Mouse (Mus musculus): ENCODE results near the gene Col5a3. TPM values are rescaled to one million over a fixed set of nuclear protein-coding genes. Genes with fewer than 3 reads are reported as not detected.
"Not testable (repeated sequence)": the region's sequence is repeated elsewhere in the genome, so short reads cannot be mapped to it uniquely, and the experiment has no call there.

Col5a3 gene
- total RNA-seq (2021), result 1 to 10 TPM; 1.8 to 2.3 TPM
- long read RNA-seq, full-length matches to known transcripts, result 1 of 5 reads
- long read RNA-seq, partial matches to known transcripts, result 3 of 5 reads
- long read RNA-seq, other reads (novel, unspliced or antisense), result 1 of 5 reads

GRCm38 (mm10) chr9:20814521-20815272 lies at the start of gene Col5a3:
Gene Col5a3, minus strand, starts transcription at chr9:20815067.
- DNase-seq (ENCODE audit: low spot score in 2 of 2), result no peak

DNA sequence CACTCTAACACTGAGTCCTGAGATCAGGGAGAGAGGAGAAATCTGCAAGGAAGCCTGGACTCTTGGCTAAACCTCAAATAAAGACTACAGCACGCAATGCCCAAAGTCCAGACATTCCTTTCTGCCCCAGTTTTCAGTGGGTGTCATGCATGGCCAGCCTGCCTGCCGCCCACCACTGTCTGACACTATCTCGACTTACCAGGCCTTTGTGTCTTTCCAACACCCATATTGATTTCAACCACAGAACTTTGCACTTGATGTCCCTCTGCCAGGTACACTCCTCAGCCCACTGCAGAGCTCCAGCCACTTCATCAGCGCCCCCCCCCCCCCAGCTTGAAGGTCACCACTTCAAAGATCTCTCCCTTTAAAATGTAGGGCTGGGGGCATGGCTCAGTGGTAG lies 47.4 kb upstream of the Col5a3 start:
- DNase-seq (ENCODE audit: low spot score in 2 of 2), result no peak

DNA sequence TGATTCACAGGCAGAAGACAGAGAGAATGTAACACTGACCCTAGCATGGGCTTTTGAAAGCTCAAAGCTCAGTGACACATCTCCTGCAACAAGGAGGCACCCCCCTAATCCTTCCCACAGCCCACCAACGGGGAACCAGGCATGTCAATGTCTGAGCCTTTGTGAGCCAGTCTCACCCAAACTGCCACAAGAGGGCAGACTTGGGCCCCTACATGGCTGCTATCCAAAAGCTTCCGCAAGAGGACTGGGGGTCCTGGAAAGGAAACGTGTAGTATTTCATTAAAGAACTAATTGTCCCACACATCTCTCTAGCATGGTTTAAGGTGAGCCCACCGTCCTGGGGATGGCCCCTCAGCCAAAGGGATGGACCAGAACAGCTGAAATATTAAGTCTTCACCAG lies 47.0 kb upstream of the Col5a3 start:
- peak; percentile 41 to 51 for DNase-seq (ENCODE audit: low spot score in 2 of 2)

DNA sequence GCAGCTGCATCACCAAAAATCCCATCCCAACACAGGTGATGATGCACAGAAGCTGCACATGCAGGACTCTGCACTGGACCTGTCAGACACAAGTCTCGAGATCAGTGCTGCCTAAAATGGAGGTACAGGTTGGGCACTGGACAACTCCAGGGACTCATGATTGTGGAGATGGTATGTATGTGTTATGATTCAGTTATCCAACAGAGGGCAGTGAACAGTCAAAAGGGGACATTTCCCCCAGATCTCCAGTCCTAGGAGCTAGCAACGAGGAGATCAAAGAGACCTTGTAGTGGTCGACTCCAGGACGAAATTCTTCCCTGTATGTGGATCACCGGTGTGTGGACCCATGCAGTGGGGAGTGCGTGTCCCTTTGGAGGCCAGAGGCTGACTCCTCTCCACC lies 45.1 kb upstream of the Col5a3 start:
- DNase-seq (ENCODE audit: low spot score in 2 of 2), result no peak

- no peak for DNase-seq (ENCODE audit: low spot score in 2 of 2)
Observed at GRCm38 (mm10) chr9:20857131-20857530, 42.3 kb upstream of the Col5a3 start.

DNA sequence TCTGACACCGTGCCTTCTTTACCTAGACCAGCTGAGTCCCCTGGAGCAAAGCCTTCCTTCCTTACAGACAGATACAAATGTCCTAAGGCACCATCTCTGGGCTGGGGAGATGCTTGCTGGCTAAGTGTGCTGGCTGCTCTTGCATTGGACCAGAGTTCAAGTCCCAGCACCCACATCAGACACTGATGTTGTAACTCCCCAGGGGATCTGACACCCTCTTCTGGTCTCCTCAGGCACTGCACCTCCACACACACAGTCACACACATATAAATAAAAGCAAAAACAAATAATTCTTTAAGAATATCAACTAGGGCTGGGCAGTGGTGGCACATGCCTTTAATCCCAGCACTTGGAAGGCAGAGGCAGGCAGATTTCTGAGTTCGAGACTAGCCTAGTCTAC lies 35.3 kb upstream of the Col5a3 start:
- no peak for DNase-seq (ENCODE audit: low spot score in 2 of 2)

DNA sequence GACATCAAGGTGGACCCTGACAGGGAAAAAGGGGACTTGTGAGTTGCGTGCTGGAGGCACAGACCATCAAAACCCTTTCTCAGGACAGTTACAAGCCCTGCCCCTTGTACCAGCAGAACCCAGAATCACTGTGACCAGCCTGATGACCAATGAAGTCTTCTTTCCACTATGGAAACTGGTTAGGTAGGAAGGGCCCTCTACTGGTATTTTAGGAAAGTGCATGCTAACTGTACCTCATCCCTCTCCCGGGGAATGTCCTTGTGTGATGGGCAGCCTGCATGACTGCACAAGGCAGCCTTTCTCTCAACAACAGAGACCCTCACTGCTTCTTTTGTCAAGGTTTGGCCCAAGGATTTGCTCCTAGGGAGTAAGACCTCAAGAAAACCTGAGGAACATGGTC lies 27.8 kb upstream of the Col5a3 start:
- DNase-seq (ENCODE audit: low spot score in 2 of 2), result peak; percentile 26 to 33

DNA sequence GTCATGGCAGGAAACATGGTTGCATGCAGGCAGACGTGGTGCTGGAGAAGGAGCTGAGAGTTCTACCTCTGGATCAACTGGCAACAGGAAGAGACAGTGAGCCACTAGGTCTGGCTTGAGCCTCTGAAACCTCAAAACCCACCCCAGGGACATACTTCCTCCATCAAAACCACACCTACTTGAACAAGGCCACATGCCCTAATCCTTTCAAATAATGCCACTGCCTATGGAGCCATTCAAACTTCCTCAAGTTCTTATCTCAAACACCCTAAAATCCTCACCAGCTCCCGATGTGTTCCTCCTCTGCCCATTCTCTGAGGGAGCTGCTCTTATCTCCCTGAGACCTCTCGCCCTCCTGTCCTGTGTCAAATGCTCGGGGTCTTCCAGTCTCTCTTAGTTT lies 27.3 kb upstream of the Col5a3 start:
- no peak for DNase-seq (ENCODE audit: low spot score in 2 of 2)

DNA sequence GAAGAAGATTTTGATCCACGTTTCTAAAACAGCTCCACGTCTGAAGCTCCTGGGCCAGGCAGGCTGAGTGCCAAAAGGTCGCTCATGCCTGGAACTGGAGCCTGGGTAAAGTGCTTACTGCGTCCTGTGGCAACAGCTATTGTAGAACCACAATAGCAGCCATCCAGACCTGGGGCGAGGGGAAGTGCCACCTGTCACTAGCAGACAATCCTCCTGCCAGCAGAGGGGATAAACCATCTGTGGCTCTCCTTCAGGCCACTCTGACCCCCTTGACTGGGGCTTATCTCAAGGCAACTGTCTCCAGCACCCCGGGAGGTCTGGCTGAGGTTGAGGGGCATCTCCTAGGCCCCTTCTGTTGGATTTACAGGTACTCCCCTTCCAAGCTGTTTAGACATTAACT lies 24.1 kb upstream of the Col5a3 start:
- no peak for DNase-seq (ENCODE audit: low spot score in 2 of 2)

DNA sequence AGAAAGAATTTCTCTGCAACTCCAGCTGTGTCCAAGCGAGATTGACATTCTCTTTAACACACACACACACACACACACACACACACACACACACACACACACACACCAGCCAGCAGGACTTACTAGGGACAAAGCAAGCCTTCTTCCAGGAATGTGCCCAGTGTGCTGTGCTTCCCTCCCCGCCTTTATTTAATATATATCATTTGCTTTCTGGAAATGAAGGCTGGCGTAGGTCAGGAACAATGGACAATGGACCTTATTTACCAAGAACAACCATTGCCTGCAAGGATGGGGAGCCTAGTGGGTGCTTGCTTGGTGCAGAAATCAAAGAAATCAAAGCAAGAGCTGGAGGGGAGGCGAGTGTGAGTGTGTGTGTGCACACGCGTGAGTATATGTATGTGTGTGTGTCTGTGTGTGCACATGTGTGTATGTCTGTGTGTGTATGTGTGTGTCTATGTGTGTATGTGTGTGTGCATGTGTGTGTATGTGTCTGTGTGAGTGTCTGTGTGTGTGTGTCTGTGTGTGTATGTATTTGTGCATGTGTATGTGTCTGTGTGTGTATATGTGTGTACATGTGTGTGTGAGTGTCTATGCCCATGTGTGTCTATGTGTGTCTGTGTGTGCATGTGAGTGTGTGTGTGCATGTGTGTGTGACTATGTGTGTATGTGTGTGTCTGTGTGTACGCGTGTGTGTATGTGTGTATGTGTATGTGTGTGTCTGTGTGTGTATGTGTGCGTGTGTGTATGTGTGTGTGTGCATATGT lies 22.5 kb upstream of the Col5a3 start:
- DNase-seq (ENCODE audit: low spot score in 2 of 2), result no peak

- DNase-seq (ENCODE audit: low spot score in 2 of 2), result not testable (repeated sequence)
Observed at GRCm38 (mm10) chr9:20835431-20835954, 20.6 kb upstream of the Col5a3 start.

GRCm38 (mm10) chr9:20834881-20835280 lies 20.0 kb upstream of the Col5a3 start:
- DNase-seq (ENCODE audit: low spot score in 2 of 2), result no peak

- peak; percentile 98 for DNase-seq (ENCODE audit: low spot score in 2 of 2)
Observed at GRCm38 (mm10) chr9:20830901-20831643, 16.2 kb upstream of the Col5a3 start.

- DNase-seq (ENCODE audit: low spot score in 2 of 2), result no peak
Observed at GRCm38 (mm10) chr9:20828127-20828526, 13.3 kb upstream of the Col5a3 start.

DNA sequence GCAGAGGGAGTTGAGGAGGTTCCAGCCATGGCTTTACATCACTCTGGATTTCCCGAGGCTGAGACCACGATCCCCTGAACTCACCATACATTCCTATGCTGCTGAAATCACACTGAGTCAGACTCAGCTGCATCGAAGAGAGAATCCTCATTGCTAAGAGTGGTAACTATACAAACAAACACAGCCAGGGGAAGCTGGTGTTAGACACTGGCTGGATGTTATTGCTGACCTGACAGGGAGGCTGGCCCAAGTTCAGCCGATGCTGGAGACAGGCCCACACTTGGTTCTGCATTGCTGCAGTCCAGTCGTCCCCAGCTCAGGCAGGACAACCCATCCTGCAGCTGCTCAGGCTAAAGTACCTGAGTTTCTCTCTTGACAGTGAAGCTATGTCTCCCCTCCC lies 10.9 kb upstream of the Col5a3 start:
- DNase-seq (ENCODE audit: low spot score in 2 of 2), result no peak

- no peak for DNase-seq (ENCODE audit: low spot score in 2 of 2)
Observed at GRCm38 (mm10) chr9:20822821-20823220, 8.0 kb upstream of the Col5a3 start.

- DNase-seq (ENCODE audit: low spot score in 2 of 2), result no peak
Observed at GRCm38 (mm10) chr9:20820001-20820400, 5.1 kb upstream of the Col5a3 start.

GRCm38 (mm10) chr9:20818236-20818635 lies 3.4 kb upstream of the Col5a3 start, which contains the start of gene Rdh8:
Gene Rdh8, plus strand, starts transcription at chr9:20818503.
- DNase-seq (ENCODE audit: low spot score in 2 of 2), result no peak

DNA sequence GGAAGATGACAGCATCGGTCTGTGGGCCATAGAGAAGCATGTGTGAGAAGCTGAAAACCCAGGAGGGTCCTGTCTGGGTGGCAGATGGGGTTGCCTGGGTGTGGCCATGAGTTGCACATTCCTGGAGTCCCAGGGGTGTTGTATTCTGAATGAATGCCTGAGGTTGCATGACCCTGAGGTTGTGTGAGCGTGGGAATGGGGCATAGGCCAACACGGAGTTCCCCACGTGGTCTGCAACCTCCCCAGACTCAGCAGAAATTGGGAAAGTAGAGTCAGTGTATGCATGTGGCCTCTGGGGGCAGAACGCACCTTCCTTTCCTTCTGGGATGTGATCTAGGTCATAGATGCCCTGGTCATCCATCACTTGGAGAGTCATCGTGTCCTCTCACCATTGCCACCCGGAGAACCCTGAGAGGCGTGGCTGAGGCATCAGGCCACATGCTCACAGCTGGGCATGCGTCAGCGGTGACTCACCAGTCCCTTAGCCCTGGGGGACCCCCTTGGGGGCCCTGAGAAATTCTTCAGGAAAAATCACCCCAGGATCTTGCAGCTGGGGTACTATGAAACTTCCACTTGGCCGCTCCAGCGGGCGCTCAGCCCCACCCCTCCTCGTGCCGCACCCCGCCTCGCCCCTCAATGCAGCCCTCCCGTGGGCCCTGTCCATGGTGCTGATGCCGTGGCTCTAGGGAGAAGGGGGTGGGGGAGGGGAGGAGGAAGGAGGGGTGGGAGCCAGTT lies 2.2 kb downstream of the Col5a3 start:
- DNase-seq (ENCODE audit: low spot score in 2 of 2), result no peak

GRCm38 (mm10) chr9:20810773-20811172 lies 4.1 kb downstream of the Col5a3 start:
- DNase-seq (ENCODE audit: low spot score in 2 of 2), result no peak

DNA sequence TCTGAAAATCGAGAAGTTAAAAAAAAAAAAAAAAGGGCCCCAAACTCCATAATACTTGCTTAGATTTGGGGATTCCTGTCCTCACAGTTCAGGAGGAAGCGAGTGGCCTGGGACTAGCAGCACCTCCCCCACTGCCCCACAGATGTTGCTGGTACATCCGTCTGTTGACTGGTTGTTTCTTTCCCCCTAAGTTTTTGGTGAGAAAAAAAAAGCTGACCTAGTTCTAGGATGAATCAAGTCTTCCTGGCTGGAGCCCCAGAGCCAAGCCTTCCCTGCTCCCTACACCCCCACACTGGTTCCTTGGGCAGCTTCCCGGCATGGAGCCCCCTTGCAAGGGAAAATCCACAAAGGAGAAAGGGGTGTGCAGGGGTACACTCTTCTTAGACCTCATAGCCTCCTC lies 4.6 kb downstream of the Col5a3 start:
- no peak for DNase-seq (ENCODE audit: low spot score in 2 of 2)

All from layer of hippocampus, postnatal 10 days (tissue).